Mouse (Mus musculus) megakaryocyte, embryonic 14.5 days (primary cell): ENCODE results near the gene Capns1.

Experiments
- FLI1 ChIP-seq: IDR thresholded peaks from 2 replicates; pipeline ENCODE4 v1.6.1; 2012; ENCODE audit warnings: low read length, inconsistent platforms, mixed read lengths
- GATA1 ChIP-seq: IDR thresholded peaks from 3 replicates; pipeline ENCODE4 v1.6.1; 2012; ENCODE audit warnings: mixed read lengths, low read length, inconsistent platforms, borderline replicate concordance

DNA sequence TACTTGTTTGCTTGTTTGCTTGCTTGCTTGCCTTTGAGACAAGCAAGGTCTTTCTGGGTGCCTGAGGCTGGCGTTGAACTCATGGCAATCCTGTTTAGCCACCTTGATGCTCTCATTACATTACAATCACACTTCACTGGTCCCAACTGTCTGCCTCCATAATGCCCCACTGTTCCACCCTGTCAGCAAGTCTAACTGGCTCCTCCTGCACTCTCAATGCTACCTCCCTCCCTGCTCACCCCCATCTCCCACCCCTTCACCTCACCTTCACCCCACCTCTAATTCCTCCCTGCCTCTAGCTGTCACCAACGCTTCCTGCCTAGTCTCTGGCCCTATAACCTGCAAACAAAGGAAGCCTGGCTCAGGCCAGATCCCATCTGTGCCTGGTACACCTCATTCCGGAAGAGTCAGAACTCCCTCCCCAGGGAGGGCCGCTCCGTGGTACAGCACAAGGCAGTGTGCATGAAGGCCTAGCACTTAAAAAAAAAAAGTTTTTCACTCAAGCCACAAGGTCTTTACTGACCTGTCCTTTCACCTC lies 950 bp downstream of the Capns1 start:
- TF ChIP-seq FLI1 (no peak), GATA1 (no peak)
